Mouse (Mus musculus): ENCODE measurements around the gene Ccnd3.
"Not testable (repeated sequence)": the region's sequence is repeated elsewhere in the genome, so short reads cannot be mapped to it uniquely, and the experiment has no call there.

Ccnd3 gene

GRCm38 (mm10) chr17:47595248-47596161 is 90.7 kb downstream of the Ccnd3 start:
- peak; percentile 85 for DNase-seq (ENCODE audit: low spot score)

- DNase-seq (ENCODE audit: low spot score), result no peak
Observed at GRCm38 (mm10) chr17:47596162-47596838, 91.4 kb downstream of the Ccnd3 start.

DNA sequence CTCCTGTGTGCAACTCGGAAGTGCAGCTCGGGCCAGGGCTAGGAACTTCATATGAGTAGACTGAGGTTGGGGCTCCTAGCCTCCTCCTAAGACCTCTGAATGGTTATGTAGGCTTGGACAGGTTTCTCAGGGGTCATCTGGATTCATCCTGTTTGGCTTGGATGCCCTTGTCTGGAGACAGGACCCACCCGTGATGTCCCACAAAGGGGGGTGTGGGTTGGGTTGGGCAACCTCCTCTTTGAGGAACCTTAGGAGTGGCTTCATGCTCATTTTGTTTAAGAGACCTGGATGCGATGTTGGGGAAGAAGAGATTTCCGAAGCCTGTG is 92.0 kb downstream of the Ccnd3 start:
- no peak for DNase-seq (ENCODE audit: low spot score)

- DNase-seq (ENCODE audit: low spot score), result no peak
Observed at GRCm38 (mm10) chr17:47597261-47597660, 92.4 kb downstream of the Ccnd3 start.

DNA sequence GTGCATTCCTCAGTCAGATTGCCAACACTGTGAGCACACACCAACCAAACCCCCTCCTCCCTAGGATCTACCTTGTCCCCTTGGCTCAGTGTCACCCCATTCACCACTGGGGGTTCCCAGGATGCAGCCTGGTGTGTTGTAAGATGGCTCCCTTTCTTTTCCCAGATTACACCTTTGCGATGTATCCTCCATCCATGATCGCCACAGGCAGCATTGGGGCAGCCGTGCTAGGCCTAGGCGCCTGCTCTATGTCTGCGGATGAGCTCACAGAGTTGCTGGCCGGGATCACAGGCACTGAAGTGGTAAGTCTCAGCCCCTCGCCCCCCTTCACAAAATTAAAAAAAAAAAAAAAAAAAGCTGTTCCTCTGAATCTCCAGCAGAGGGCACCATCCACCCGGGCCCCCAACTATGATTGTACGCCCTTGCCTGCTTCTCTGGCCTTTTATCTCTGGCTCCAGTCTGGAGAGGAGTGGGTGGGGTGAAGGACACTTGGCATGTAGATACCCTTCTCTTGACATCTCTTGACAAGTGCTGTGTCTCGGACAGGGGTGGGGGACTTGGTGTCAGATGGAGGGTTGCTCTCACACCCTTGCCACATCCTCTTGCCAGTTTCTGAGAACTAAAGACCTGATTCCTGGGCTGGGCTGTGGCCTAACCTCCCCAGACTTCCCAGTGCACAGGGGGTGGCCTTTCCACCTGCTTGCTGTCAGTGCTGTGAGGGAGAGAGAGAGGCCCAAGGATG is 93.2 kb downstream of the Ccnd3 start:
- peak; percentile 78 for DNase-seq (ENCODE audit: low spot score)

DNA sequence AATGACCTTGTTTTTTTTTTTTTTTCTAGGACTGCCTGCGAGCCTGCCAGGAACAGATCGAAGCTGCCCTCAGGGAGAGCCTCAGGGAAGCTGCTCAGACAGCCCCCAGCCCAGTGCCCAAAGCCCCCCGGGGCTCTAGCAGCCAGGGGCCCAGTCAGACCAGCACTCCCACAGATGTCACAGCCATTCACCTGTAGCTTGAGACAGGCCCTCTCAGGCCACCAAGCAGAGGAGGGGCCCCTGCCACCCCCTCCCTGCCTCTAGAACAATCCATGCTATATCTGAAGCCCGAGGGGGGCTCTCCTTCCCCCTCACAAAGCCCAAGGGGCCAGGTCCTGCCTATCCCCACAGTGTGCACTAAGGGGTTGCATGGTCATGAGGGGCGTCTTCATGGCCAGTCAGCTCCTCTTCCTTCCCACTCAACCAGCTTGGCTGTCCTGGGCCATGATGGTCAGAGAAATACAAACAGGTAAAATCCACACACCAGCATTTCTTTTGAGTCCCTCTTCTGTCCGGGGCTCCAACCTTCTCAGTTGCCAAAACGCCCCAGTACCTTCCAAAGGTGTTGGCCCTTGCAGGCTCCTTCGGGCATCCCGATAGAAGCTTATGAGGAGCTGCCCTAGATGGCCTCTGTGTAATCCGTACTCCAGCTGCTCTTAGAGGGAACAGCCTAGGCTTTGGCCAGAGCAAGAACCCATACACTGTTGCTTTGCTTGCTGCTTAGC is 93.9 kb downstream of the Ccnd3 start:
- DNase-seq (ENCODE audit: low spot score), result not testable (repeated sequence)

DNA sequence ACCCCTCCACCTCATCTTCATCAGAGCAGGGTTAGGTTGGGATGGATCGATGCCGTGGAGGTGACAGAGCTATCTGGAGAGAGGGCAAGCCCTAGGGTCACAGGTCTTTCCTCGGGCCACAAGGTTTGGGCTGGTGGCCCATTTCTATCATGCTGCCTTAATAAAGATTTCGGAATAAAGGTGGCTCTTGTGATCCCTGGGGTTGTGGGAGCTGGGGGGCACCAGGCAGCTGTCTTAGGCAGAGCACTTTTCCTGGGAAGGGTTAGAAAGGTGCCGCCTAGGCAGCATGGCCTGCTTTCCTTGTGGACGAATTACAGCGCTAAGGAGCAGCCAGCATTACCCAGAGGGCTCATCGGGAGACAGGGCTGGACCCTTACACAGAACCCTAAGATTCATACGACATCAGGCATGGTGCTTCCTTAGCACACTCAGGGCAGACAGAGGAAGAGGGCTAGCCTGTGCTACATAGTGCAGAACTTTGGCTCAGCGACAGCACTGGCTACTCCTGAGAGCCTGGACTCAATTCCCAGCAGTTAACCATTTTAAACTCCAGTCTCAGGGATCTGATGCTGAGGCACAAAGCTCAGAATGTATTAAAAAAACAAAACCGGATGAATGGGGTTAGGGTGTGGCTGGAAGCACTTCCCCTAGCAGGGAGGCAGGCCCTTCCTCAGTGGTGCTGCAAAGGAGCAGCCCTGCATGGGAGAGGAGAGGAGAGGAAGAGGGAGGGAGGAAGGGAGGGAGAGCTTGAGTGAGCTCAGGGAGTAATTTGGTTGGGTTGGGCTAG is 94.9 kb downstream of the Ccnd3 start:
- DNase-seq (ENCODE audit: low spot score), result no peak

GRCm38 (mm10) chr17:47600601-47601388 is 95.9 kb downstream of the Ccnd3 start:
- DNase-seq (ENCODE audit: low spot score), result no peak

- DNase-seq (ENCODE audit: low spot score), result no peak
Observed at GRCm38 (mm10) chr17:47601389-47601755, 96.5 kb downstream of the Ccnd3 start.

GRCm38 (mm10) chr17:47602289-47602688 is 97.4 kb downstream of the Ccnd3 start:
- DNase-seq (ENCODE audit: low spot score), result no peak

- no peak for DNase-seq (ENCODE audit: low spot score)
Observed at GRCm38 (mm10) chr17:47606220-47606619, 101.4 kb downstream of the Ccnd3 start.

GRCm38 (mm10) chr17:47609182-47609581 is 104.3 kb downstream of the Ccnd3 start:
- no peak for DNase-seq (ENCODE audit: low spot score)

DNA sequence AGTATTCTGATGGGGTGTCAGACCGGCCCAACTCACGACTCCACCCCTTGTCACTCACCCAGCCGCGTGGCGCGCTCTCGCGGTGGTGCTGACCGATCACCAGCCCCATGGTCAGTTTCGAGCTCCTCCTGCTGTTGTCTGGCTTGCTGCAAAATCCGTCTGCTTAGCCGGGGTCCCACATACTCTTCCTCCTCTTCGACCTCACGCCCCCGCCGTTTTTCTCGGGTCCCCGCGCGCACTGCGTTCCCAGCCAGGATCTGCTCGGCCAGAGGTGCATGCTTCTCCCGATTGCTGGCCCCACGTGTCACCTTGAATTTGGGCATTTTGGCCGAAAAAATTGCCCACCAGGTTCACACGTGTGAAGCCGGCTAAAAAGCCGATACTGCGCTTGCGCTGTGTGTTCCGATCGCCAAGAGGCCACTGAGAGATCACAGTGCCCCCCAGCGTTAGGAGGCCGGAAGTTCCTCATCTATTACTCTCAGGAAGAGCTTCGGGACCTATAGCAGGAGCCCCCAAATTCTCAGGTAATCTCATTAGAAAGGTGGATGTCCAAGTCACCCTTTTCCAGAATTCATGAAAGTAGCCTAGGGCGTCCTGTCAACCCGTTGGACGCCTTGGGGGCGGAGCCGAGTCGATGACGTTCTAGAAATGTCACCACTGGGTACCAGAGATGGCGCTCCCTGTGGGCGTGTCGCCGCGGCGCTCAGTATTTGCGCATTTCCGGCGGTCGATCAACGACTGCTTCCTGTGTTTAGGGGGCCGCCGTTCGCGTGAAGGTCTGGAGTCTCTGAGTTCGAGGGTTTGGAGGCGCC is 106.2 kb downstream of the Ccnd3 start, which contains the start of the genes Bysl, Med20 and Gm20517:
Gene Bysl (minus strand): TSS at position 644 of the 812 bp plus-strand sequence.
Gene Med20 (plus strand): TSS at position 734 of the 812 bp plus-strand sequence.
Gene Gm20517 (plus strand): TSS at position 741 of the 812 bp plus-strand sequence.
- DNase-seq (ENCODE audit: low spot score), result peak; percentile 98

GRCm38 (mm10) chr17:47611661-47611982 is 106.8 kb downstream of the Ccnd3 start:
- no peak for DNase-seq (ENCODE audit: low spot score)

- DNase-seq (ENCODE audit: low spot score), result peak; percentile 32
Observed at GRCm38 (mm10) chr17:47614018-47614417, 109.2 kb downstream of the Ccnd3 start.

GRCm38 (mm10) chr17:47616119-47616518 is 111.3 kb downstream of the Ccnd3 start:
- no peak for DNase-seq (ENCODE audit: low spot score)

GRCm38 (mm10) chr17:47616652-47617051 is 111.8 kb downstream of the Ccnd3 start:
- no peak for DNase-seq (ENCODE audit: low spot score)

- DNase-seq (ENCODE audit: low spot score), result no peak
Observed at GRCm38 (mm10) chr17:47617605-47618307, 112.9 kb downstream of the Ccnd3 start.

Measured in retina, embryonic 14.5 days (tissue).